In genomic region chr4:33662965-33663364, GRCm38 (mm10) we compare ENCODE assay signal across 23 mouse cellular contexts.
DNase-seq lines count a peak whose midpoint lies in the region; ATAC-seq lines count a peak whose summit lies in the region.
"Had no signal": no experiment of that assay in that cellular context is flagged by ENCODE, and none has a peak within 500 bp of the region (broad histone marks: within the 10 kb centered on the region; RNA-seq: fewer than 3 reads in every experiment).

No protein-coding gene starts in this region.

- ATAC-seq in erythroblast, adult 5-6 weeks (replicated peaks; ENCODE audit: low FRiP score, poor library complexity, severe bottlenecking), result no peak

- peaks cover 38% of the 10 kb centered on the region for H3K4me1 ChIP-seq in erythroblast, embryonic 14.5 days (ENCODE audit: control insufficient read depth)

- H3K36me3 ChIP-seq in erythroblast, embryonic 14.5 days (ENCODE audit: control insufficient read depth), result no peaks in the 10 kb centered on the region
- H3K36me3 ChIP-seq: hindbrain, embryonic 12.5 days; neural tube, embryonic 13.5 days; stomach, embryonic 15.5 days had no signal

- no peaks in the 10 kb centered on the region for H3K27me3 ChIP-seq in erythroblast, embryonic 14.5 days (ENCODE audit: control insufficient read depth)
- H3K27me3 ChIP-seq: hindbrain, embryonic 12.5 days; neural tube, embryonic 13.5 days; stomach, embryonic 15.5 days had no signal

- peak overlapping the region; percentile 12 for H3K4me3 ChIP-seq in erythroblast, embryonic 14.5 days (replicated peaks)
- H3K4me3 ChIP-seq: hindbrain, embryonic 12.5 days; left cerebral cortex, adult 2 months; myocyte; neural tube, embryonic 13.5 days; stomach, embryonic 15.5 days had no signal

- H3K9me3 ChIP-seq in erythroblast, embryonic 14.5 days (ENCODE audit: control insufficient read depth, low read length), result no peaks in the 10 kb centered on the region
- H3K9me3 ChIP-seq: hindbrain, embryonic 12.5 days; neural tube, embryonic 13.5 days; stomach, embryonic 15.5 days had no signal

- peak; percentile 29 for DNase-seq in layer of hippocampus, adult 11-12 months (ENCODE audit: low spot score)
- DNase-seq in layer of hippocampus, adult 9-10 months (ENCODE audit: low spot score), result no peak
- DNase-seq in right cerebral cortex, adult 18-20 months, result peak; percentile 53
- DNase-seq in right cerebral cortex, postnatal 25 days, result no peak
- peak; percentile 48 for DNase-seq in telencephalon, adult 2 months (ENCODE audit: low read depth, low spot score)
- DNase-seq in heart, postnatal 36 days, result no peak
- DNase-seq: adrenal gland, postnatal 14 days; cerebellum, adult 11 months; gastrocnemius, postnatal 10 days; heart, adult 11 months; kidney, adult 11 months; lung, adult 2 months; retina, postnatal 1 day; right cerebral cortex, postnatal 4 days; thymus, adult 18-20 months; thymus, postnatal 36 days had no signal

- intact Hi-C loops in heart, postnatal 36 days (cut with DNase I), result no loop called here

Comparison
In these comparisons a context has a peak if more than half of its experiments do, and no peak if none do; other contexts are left out.
1. DNase-seq: peak in layer of hippocampus, adult 11-12 months (single experiment), right cerebral cortex, adult 18-20 months (single experiment) and telencephalon, adult 2 months (single experiment); none in layer of hippocampus, adult 9-10 months (single experiment), right cerebral cortex, postnatal 25 days (single experiment) and heart, postnatal 36 days (0 of 2).